Mouse (Mus musculus): ENCODE data around the gene Golph3.

- no peak for TF ChIP-seq CTCF (IDR thresholded peaks at IDR 0.05; ENCODE audit: extremely low read depth, insufficient read depth, insufficient read length, insufficient replicate concordance)
- TF ChIP-seq POLR2A (IDR thresholded peaks at IDR 0.05; ENCODE audit: low read depth, low read length), result no peak
These were observed 36.3 kb upstream of the Golph3 start for GRCm38 (mm10) chr15:12284794-12285534.

Measured in spleen, adult 2 months (tissue).